Mouse (Mus musculus) ES-Bruce4 (cell line): ENCODE measurements around the gene Cyp1a2. TPM values are rescaled to one million over a fixed set of nuclear protein-coding genes. Genes with fewer than 3 reads are reported as not detected.
A peak's percentile ranks its signal among the peaks of the same experiment; 100 is the strongest.

ENCODE experiments used
- H3K27ac ChIP-seq: 2 replicates; pipeline ENCODE4 v1.5.1; 2012; ENCODE audit warnings: low read length, inconsistent platforms; ENCODE audit not compliant: insufficient read depth
- H3K27me3 ChIP-seq: 2 replicates; pipeline ENCODE4 v1.6.1; 2012; ENCODE audit warnings: mild to moderate bottlenecking, low read length, inconsistent platforms; ENCODE audit not compliant: control insufficient read depth, poor library complexity, insufficient read depth, severe bottlenecking
- H3K36me3 ChIP-seq: 2 replicates; pipeline ENCODE4 v1.6.1; 2012; ENCODE audit warnings: inconsistent platforms, mild to moderate bottlenecking, low read length, moderate library complexity; ENCODE audit not compliant: control insufficient read depth, poor library complexity, insufficient read depth, severe bottlenecking
- H3K4me1 ChIP-seq: one replicate; pipeline ENCODE4 v1.8.1; 2011; ENCODE audit warnings: low read length; ENCODE audit not compliant: control insufficient read depth, insufficient read depth
- H3K4me3 ChIP-seq: 2 replicates; pipeline ENCODE4 v1.5.1; 2011; ENCODE audit warnings: low read depth, mild to moderate bottlenecking, low read length
- H3K9ac ChIP-seq: 2 replicates; pipeline ENCODE4 v1.6.1; 2012; ENCODE audit warnings: low read depth, mild to moderate bottlenecking, inconsistent platforms; ENCODE audit not compliant: poor library complexity, severe bottlenecking
- H3K9me3 ChIP-seq: replicated peaks from 2 replicates; pipeline ENCODE4 v1.6.1; 2012; ENCODE audit warnings: mild to moderate bottlenecking, low read length, inconsistent platforms; ENCODE audit not compliant: control insufficient read depth, poor library complexity, insufficient read depth, severe bottlenecking
- CTCF ChIP-seq: IDR thresholded peaks from one replicate; pipeline ENCODE4 v1.8.1; 2011; ENCODE audit warnings: low read depth, low read length
- EP300 ChIP-seq: IDR thresholded peaks from 2 replicates; pipeline ENCODE4 v1.6.1; 2011; ENCODE audit warnings: low read depth, low read length; ENCODE audit not compliant: insufficient read depth
- POLR2A ChIP-seq: IDR thresholded peaks from one replicate; pipeline ENCODE4 v1.8.1; 2011; ENCODE audit warnings: low read length; ENCODE audit not compliant: insufficient read depth
- polyA plus RNA-seq: library from polyadenylated mRNA; stranded (reverse); fragments of >200 nt; gene quantifications from 2 replicates; pipeline ENCODE4 v1.2.4, GENCODE M21; 2011; ENCODE audit warnings: low read depth; ENCODE audit not compliant: missing spikeins, insufficient read depth, insufficient read length

The Cyp1a2 gene
- polyA plus RNA-seq, 1 experiment, result not detected

DNA sequence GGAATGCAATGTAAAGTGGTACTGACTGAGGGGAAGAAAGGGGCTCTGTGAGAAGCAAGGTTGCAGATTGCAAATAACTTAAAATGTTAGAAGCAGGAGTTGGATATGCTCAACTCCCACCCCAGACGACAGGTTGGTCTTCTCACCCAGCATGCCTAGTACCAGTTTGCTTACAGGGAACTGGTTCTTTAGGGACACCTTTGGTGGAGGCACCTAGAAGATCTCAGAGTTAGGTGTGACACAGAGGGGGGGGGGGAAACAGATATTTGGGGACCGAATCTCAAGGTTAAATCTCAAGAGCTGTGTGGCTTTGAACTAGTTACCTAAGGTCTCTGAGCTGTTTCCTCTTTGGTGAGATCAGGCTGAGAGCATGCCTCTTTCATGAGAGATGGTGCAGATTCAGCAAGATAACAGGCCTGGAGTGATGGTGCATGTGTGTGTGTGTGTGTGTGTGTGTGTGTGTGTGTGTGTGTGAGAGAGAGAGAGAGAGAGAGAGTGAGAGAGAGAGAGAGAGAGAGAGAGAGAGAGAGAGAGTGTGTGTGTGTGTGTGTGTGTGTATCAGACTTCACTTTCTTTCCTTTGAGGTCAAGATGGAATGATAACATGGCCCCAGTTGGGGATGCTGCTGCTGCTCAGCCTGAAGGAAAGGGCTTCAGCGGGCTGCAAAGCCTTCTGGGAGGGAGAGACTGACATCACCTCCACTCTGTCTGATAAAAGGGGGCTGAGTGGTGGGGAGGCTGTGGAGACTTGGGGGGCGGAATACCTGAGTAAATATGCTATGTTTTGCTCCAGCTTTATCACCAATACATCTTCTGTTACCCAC is 36.0 kb downstream of the Cyp1a2 start:
- Histone ChIP-seq H3K4me1 (peaks cover 7% of the 10 kb centered on the region), H3K9ac (no peak overlapping the region), H3K9me3 (no peaks in the 10 kb centered on the region), H3K27me3 (no peaks in the 10 kb centered on the region), H3K27ac (no peak overlapping the region), H3K36me3 (no peaks in the 10 kb centered on the region), H3K4me3 (no peak overlapping the region)
- no peak for TF ChIP-seq CTCF
- no peak for TF ChIP-seq EP300
- TF ChIP-seq POLR2A, result no peak

DNA sequence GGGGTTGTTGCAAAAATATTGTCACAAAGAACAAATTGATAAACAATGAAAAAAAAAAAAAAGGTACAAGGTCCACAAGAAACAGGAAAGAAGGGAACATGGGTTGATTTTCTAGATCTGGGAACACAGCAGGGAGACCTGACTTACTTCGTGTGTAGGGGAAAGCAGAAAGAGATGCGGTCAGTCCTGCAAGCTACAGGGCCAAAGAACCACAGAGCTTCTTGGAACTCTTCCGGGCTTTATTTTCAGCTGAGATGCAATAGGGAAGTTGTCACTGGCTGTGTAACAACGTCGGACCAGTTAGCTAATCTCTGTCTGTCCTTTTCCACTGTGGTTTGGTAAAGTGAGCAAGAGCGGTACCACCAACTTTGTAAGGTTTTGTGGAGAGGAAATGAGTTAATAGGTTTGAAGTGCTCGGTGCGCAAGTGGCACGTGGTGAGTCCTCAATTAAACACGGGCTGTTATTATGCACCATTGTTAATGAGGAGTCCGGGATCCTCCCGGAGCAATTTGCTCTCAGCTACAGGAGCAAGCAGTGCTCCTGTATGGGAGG is 36.9 kb downstream of the Cyp1a2 start:
- Histone ChIP-seq H3K9me3 (no peaks in the 10 kb centered on the region), H3K36me3 (no peaks in the 10 kb centered on the region), H3K27me3 (no peaks in the 10 kb centered on the region), H3K27ac (no peak overlapping the region), H3K4me3 (no peak overlapping the region), H3K4me1 (peaks cover 10% of the 10 kb centered on the region), H3K9ac (no peak overlapping the region)
- TF ChIP-seq EP300 (no peak), POLR2A (no peak), CTCF (no peak)

GRCm38 (mm10) chr9:57644944-57645893 is 38.3 kb downstream of the Cyp1a2 start:
- Histone ChIP-seq H3K27me3 (no peaks in the 10 kb centered on the region), H3K4me1 (peaks cover 10% of the 10 kb centered on the region), H3K9ac (peak overlapping the region; percentile 97), H3K36me3 (no peaks in the 10 kb centered on the region), H3K4me3 (peak overlapping the region; percentile 89), H3K27ac (no peak overlapping the region), H3K9me3 (no peaks in the 10 kb centered on the region)
- TF ChIP-seq POLR2A (peak; percentile 30), EP300 (peak; percentile 56; the same call in 1 of the 2 replicates), CTCF (peak; percentile 79)

DNA sequence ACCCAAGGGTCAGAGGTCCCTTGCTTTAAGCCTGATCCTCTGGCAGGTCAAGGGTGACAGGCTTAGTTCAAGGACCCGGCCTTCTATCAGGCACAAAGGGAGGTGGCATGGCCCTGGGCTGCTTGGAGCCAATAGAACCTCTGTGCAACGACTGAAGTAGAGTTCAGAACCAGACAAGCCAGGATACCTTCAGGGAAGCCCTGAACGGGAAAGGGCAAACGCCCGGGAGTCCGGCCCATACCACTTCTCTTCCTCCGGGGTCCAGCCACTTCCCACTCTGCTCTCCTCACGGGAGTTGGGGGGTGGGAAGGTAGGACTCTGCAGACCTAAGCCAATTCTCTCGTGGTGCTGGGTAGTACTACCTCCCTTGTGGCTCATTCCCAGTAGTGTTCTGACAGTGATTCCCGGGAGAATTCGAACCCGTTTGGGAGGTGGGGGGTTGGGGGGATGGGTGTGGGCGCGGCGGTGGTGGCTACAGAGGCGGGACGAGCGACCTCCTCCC is 39.0 kb downstream of the Cyp1a2 start:
- Histone ChIP-seq H3K4me1 (peaks cover 10% of the 10 kb centered on the region), H3K4me3 (peak overlapping the region; percentile 89), H3K27me3 (no peaks in the 10 kb centered on the region), H3K9me3 (no peaks in the 10 kb centered on the region), H3K36me3 (no peaks in the 10 kb centered on the region), H3K9ac (peak overlapping the region; percentile 97), H3K27ac (no peak overlapping the region)
- no peak for TF ChIP-seq POLR2A
- no peak for TF ChIP-seq EP300
- no peak for TF ChIP-seq CTCF

GRCm38 (mm10) chr9:57643856-57644180 is 39.7 kb downstream of the Cyp1a2 start:
- Histone ChIP-seq H3K9ac (no peak overlapping the region), H3K27me3 (no peaks in the 10 kb centered on the region), H3K4me1 (peaks cover 10% of the 10 kb centered on the region), H3K36me3 (no peaks in the 10 kb centered on the region), H3K4me3 (no peak overlapping the region), H3K9me3 (no peaks in the 10 kb centered on the region), H3K27ac (no peak overlapping the region)
- TF ChIP-seq POLR2A, result no peak
- no peak for TF ChIP-seq EP300
- TF ChIP-seq CTCF, result no peak
